8 mouse cellular contexts compared by ENCODE assay signal in genomic region chr8:50915259-50915875, GRCm38 (mm10).
DNase-seq lines count a peak whose midpoint lies in the region; ATAC-seq lines count a peak whose summit lies in the region.

No protein-coding gene starts in this region.

- H3K4me3 ChIP-seq in kidney, embryonic 16.5 days (ENCODE audit: low read length) = peak overlapping the region; percentile 59
- H3K4me3 ChIP-seq in neural tube, embryonic 14.5 days (ENCODE audit: low read depth, low read length) = peak overlapping the region; percentile 73

- no peaks in the 10 kb centered on the region for H3K9me3 ChIP-seq in kidney, embryonic 16.5 days (ENCODE audit: low read length)
- H3K9me3 ChIP-seq in neural tube, embryonic 14.5 days (ENCODE audit: control insufficient read depth, low read length) = no peaks in the 10 kb centered on the region

- H3K27ac ChIP-seq in kidney, embryonic 16.5 days (ENCODE audit: low read length) = no peak overlapping the region
- H3K27ac ChIP-seq in neural tube, embryonic 14.5 days (ENCODE audit: low read depth, low read length) = no peak overlapping the region

- intact Hi-C loops in left cerebral cortex, postnatal 4 days (cut with DNase I) = loop anchor here (10.0 kb wide), 1 partner anchor 601 kb away; no protein-coding TSS in a partner anchor

- H3K4me1 ChIP-seq in kidney, embryonic 16.5 days (ENCODE audit: insufficient read depth, low read length) = peaks cover 15% of the 10 kb centered on the region; the same call in 1 of the 2 replicates
- H3K4me1 ChIP-seq in neural tube, embryonic 14.5 days (ENCODE audit: control insufficient read depth, insufficient read depth, low read length) = 0 out of 2 replicates have a peak, but pooled peaks cover 4% of the 10 kb centered on the region

- WGBS in kidney, embryonic 16.5 days = under 1% methylated on average over 22 of the region's 22 CpGs
- 0% methylated on average over 22 of the region's 22 CpGs for WGBS in neural tube, embryonic 14.5 days

- no peaks in the 10 kb centered on the region for H3K36me3 ChIP-seq in kidney, embryonic 16.5 days (ENCODE audit: insufficient read depth, low read length)
- no peaks in the 10 kb centered on the region for H3K36me3 ChIP-seq in neural tube, embryonic 14.5 days (ENCODE audit: control insufficient read depth, insufficient read depth, low read length)

- peak overlapping the region; percentile 27 for H3K9ac ChIP-seq in kidney, embryonic 16.5 days (replicated peaks; ENCODE audit: low read length)
- peak overlapping the region; percentile 61 for H3K9ac ChIP-seq in neural tube, embryonic 14.5 days (replicated peaks; ENCODE audit: low read depth, low read length)

- H3K4me2 ChIP-seq in kidney, embryonic 16.5 days (replicated peaks; ENCODE audit: low read depth, low read length) = peak overlapping the region; percentile 99
- peak overlapping the region; percentile 95 for H3K4me2 ChIP-seq in neural tube, embryonic 14.5 days (ENCODE audit: low read depth, low read length)

- H3K27me3 ChIP-seq in kidney, embryonic 16.5 days (ENCODE audit: insufficient read depth, low read length) = peaks cover 34% of the 10 kb centered on the region
- no peaks in the 10 kb centered on the region for H3K27me3 ChIP-seq in neural tube, embryonic 14.5 days (ENCODE audit: control insufficient read depth, insufficient read depth, low read length)

- DNase-seq in kidney, adult 11 months = no peak
- peak; percentile 25 to 40 for DNase-seq in cerebellum, postnatal 36 days
- DNase-seq in frontal cortex, postnatal 25 days (ENCODE audit: low spot score in 2 of 2) = peak; percentile 5 to 13
- DNase-seq in left cerebral cortex, postnatal 4 days = peak; percentile 54
- DNase-seq in thymus, postnatal 14 days = no peak
- no peak for DNase-seq in lung, postnatal 36 days

- peak; percentile 65 for ATAC-seq in kidney, embryonic 16.5 days (ENCODE audit: low FRiP score, low TSS enrichment)
- no peak; the same call in 1 of the 2 replicates for ATAC-seq in neural tube, embryonic 14.5 days (ENCODE audit: low read depth)

Comparison
In these comparisons a context has a peak if more than half of its experiments do, and no peak if none do; other contexts are left out.
1. DNase-seq: peak in cerebellum, postnatal 36 days (2 of 2), frontal cortex, postnatal 25 days (2 of 2) and left cerebral cortex, postnatal 4 days (single experiment); none in kidney, adult 11 months (single experiment), thymus, postnatal 14 days (single experiment) and lung, postnatal 36 days (single experiment).